Mouse (Mus musculus) midbrain, embryonic 13.5 days (tissue): ENCODE data around the gene Mns1. TPM values are rescaled to one million over a fixed set of nuclear protein-coding genes. Genes with fewer than 3 reads are reported as not detected.
"Not testable (repeated sequence)": the region's sequence is repeated elsewhere in the genome, so short reads cannot be mapped to it uniquely, and the experiment has no call there.

ENCODE experiments used
- ATAC-seq: fragments of 200-750 bp; cut with Nextera tagmentation; 2 replicates; pipeline ENCODE4 v1.8.0; 2017; ENCODE audit warnings: mild to moderate bottlenecking, moderate TSS enrichment, moderate library complexity
- H3K27ac ChIP-seq: fragments of 300-500 bp; sonication (generic); 2 replicates; pipeline ENCODE4 v1.5.1; 2015; ENCODE audit warnings: inconsistent platforms, mild to moderate bottlenecking, moderate library complexity
- H3K27me3 ChIP-seq: fragments of 300-500 bp; sonication (generic); 2 replicates; pipeline ENCODE4 v1.6.1; 2015; ENCODE audit warnings: mild to moderate bottlenecking, inconsistent platforms
- H3K36me3 ChIP-seq: fragments of 300-500 bp; sonication (generic); 2 replicates; pipeline ENCODE4 v1.6.1; 2015; ENCODE audit warnings: mild to moderate bottlenecking, inconsistent platforms
- H3K4me1 ChIP-seq: fragments of 300-500 bp; sonication (generic); replicated peaks from 2 replicates; pipeline ENCODE4 v1.6.1; 2015; ENCODE audit warnings: inconsistent platforms
- H3K4me2 ChIP-seq: fragments of 300-500 bp; sonication (generic); replicated peaks from 2 replicates; pipeline ENCODE4 v1.6.1; 2015; ENCODE audit warnings: moderate library complexity, mild to moderate bottlenecking, inconsistent platforms
- H3K4me3 ChIP-seq: fragments of 300-500 bp; sonication (generic); replicated peaks from 2 replicates; pipeline ENCODE4 v1.5.1; 2015; ENCODE audit warnings: mild to moderate bottlenecking, inconsistent platforms
- H3K9ac ChIP-seq: fragments of 300-500 bp; sonication (generic); replicated peaks from 2 replicates; pipeline ENCODE4 v1.6.1; 2015; ENCODE audit warnings: mild to moderate bottlenecking, inconsistent platforms
- H3K9me3 ChIP-seq: fragments of 300-500 bp; sonication (generic); 2 replicates; pipeline ENCODE4 v1.6.1; 2016; ENCODE audit warnings: mild to moderate bottlenecking, inconsistent platforms
- WGBS: fragments of 180-500 bp; shearing (Covaris S2); methylation state at CpG from one replicate; pipeline ENCODE4 v1.1.7; 2015; 5-methylcytosine and 5-hydroxymethylcytosine counted together
- polyA plus RNA-seq: library from polyadenylated mRNA; unstranded; fragments of >200 nt; fragmentation: Nextera tagmentation; extraction: Ambion mirVana; gene quantifications from 2 replicates; pipeline ENCODE4 v1.2.1, GENCODE M21; 2015

Gene Mns1
- polyA plus RNA-seq, 1 experiment from 2014 or later = 19.9 TPM

- H3K36me3 ChIP-seq = peaks cover 7% of the 10 kb centered on the region
- no peak overlapping the region for H3K27ac ChIP-seq
- no peak overlapping the region for H3K4me2 ChIP-seq
- no peak overlapping the region for H3K9ac ChIP-seq
- no peaks in the 10 kb centered on the region for H3K27me3 ChIP-seq
- no peak for ATAC-seq
- H3K4me1 ChIP-seq = peaks cover 14% of the 10 kb centered on the region
- 94% methylated on average over 4 of the region's 4 CpGs for WGBS
- no peaks in the 10 kb centered on the region for H3K9me3 ChIP-seq
- no peak overlapping the region for H3K4me3 ChIP-seq
These were observed 2.5 kb downstream of the Mns1 start for GRCm38 (mm10) chr9:72440358-72440757.

- peaks cover 10% of the 10 kb centered on the region for H3K36me3 ChIP-seq
- 0 out of 2 replicates have a peak overlapping the region, but pooled peaks have one; percentile 23 for H3K9ac ChIP-seq
- peaks cover 14% of the 10 kb centered on the region for H3K4me1 ChIP-seq
- H3K9me3 ChIP-seq = no peaks in the 10 kb centered on the region
- 79% methylated on average over 8 of the region's 8 CpGs for WGBS
- no peak overlapping the region for H3K4me3 ChIP-seq
- no peaks in the 10 kb centered on the region for H3K27me3 ChIP-seq
- no peak for ATAC-seq
- H3K4me2 ChIP-seq = no peak overlapping the region
- no peak overlapping the region for H3K27ac ChIP-seq
These were observed 3.4 kb downstream of the Mns1 start for GRCm38 (mm10) chr9:72440948-72441926.

GRCm38 (mm10) chr9:72441927-72442715 is 4.3 kb downstream of the Mns1 start:
- no peak for ATAC-seq
- H3K4me1 ChIP-seq = peaks cover 14% of the 10 kb centered on the region
- peaks cover 11% of the 10 kb centered on the region for H3K36me3 ChIP-seq
- no peak overlapping the region for H3K9ac ChIP-seq
- H3K9me3 ChIP-seq = no peaks in the 10 kb centered on the region
- no peak overlapping the region for H3K4me3 ChIP-seq
- 94% methylated on average over 10 of the region's 10 CpGs for WGBS
- no peak overlapping the region for H3K27ac ChIP-seq
- no peak overlapping the region for H3K4me2 ChIP-seq
- no peaks in the 10 kb centered on the region for H3K27me3 ChIP-seq

DNA sequence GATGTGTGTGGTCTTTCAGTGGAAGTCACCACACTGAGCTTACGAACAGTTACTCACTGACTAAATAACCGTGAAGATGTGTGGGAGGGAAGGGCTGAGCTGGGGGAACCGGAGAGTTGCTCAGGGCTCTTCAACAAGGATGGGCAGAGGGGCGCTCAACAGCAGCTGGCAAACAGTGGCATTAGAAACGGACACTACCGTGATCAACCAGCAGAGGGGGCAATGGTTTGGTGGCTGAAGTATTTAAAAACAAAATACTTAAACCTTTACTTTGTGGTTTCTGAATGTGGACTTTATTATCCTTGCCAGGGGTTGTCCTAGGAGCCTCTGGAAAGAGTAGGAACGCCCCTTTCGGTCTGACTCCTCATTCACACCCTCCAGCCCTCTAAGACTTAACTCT is 10.2 kb downstream of the Mns1 start:
- Histone ChIP-seq H3K27ac (no peak overlapping the region), H3K4me3 (no peak overlapping the region), H3K9me3 (no peaks in the 10 kb centered on the region), H3K4me2 (no peak overlapping the region), H3K9ac (no peak overlapping the region), H3K36me3 (peaks cover 38% of the 10 kb centered on the region), H3K4me1 (no peaks in the 10 kb centered on the region), H3K27me3 (no peaks in the 10 kb centered on the region)
- WGBS = 51% methylated on average over 8 of the region's 8 CpGs
- no peak for ATAC-seq

GRCm38 (mm10) chr9:72449367-72449766 is 11.6 kb downstream of the Mns1 start:
- Histone ChIP-seq H3K36me3 (peaks cover 48% of the 10 kb centered on the region), H3K4me1 (no peaks in the 10 kb centered on the region), H3K27me3 (no peaks in the 10 kb centered on the region), H3K4me2 (no peak overlapping the region), H3K9ac (no peak overlapping the region), H3K4me3 (no peak overlapping the region), H3K9me3 (no peaks in the 10 kb centered on the region), H3K27ac (no peak overlapping the region)
- 90% methylated on average over 7 of the region's 7 CpGs for WGBS
- no peak for ATAC-seq

GRCm38 (mm10) chr9:72449841-72450240 is 12.0 kb downstream of the Mns1 start:
- H3K27ac ChIP-seq = no peak overlapping the region
- no peaks in the 10 kb centered on the region for H3K27me3 ChIP-seq
- no peak overlapping the region for H3K4me2 ChIP-seq
- no peak overlapping the region for H3K9ac ChIP-seq
- no peaks in the 10 kb centered on the region for H3K4me1 ChIP-seq
- H3K9me3 ChIP-seq = no peaks in the 10 kb centered on the region
- ATAC-seq = no peak
- peaks cover 45% of the 10 kb centered on the region for H3K36me3 ChIP-seq
- H3K4me3 ChIP-seq = no peak overlapping the region
- WGBS = 85% methylated on average over 2 of the region's 2 CpGs

GRCm38 (mm10) chr9:72450363-72450762 is 12.6 kb downstream of the Mns1 start:
- peaks cover 43% of the 10 kb centered on the region for H3K36me3 ChIP-seq
- no peak overlapping the region for H3K4me3 ChIP-seq

GRCm38 (mm10) chr9:72451111-72451510 is 13.3 kb downstream of the Mns1 start:
- no peak for ATAC-seq
- WGBS = 91% methylated on average over 6 of the region's 6 CpGs
- peaks cover 41% of the 10 kb centered on the region for H3K36me3 ChIP-seq

More at GRCm38 (mm10) chr9:72450363-72450762, 12.6 kb downstream of the Mns1 start:
- Histone ChIP-seq H3K4me2 (no peak overlapping the region), H3K9me3 (no peaks in the 10 kb centered on the region), H3K27me3 (no peaks in the 10 kb centered on the region), H3K4me1 (no peaks in the 10 kb centered on the region), H3K9ac (no peak overlapping the region), H3K27ac (no peak overlapping the region)
- no peak for ATAC-seq
- 92% methylated on average over 1 of the region's 1 CpGs for WGBS

DNA sequence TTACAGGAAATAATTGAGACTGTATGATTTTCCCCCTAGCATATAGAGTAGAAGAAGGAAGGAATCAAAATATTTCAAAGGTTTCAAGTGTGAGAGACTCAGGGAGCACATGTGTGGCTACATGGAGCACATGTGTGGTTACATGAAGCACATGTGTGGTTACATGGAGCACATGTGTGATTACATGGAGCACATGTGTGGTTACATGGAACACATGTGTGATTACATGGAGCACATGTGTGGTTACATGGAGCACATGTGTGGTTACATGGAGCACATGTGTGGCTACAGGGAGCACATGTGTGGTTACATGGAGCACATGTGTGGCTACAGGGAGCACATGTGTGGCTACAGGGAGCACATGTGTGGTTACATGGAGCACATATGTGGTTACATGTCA is 16.5 kb downstream of the Mns1 start:
- H3K4me2 ChIP-seq, H3K9ac ChIP-seq, H3K27ac ChIP-seq, ATAC-seq, H3K27me3 ChIP-seq, H3K4me1 ChIP-seq, H3K9me3 ChIP-seq, H3K4me3 ChIP-seq: not testable (repeated sequence)
- H3K36me3 ChIP-seq = peaks cover 43% of the 10 kb centered on the region

More at GRCm38 (mm10) chr9:72451111-72451510, 13.3 kb downstream of the Mns1 start:
- no peaks in the 10 kb centered on the region for H3K4me1 ChIP-seq
- no peaks in the 10 kb centered on the region for H3K9me3 ChIP-seq
- no peak overlapping the region for H3K4me3 ChIP-seq
- no peak overlapping the region for H3K9ac ChIP-seq
- no peak overlapping the region for H3K4me2 ChIP-seq
- H3K27me3 ChIP-seq = no peaks in the 10 kb centered on the region
- no peak overlapping the region for H3K27ac ChIP-seq

DNA sequence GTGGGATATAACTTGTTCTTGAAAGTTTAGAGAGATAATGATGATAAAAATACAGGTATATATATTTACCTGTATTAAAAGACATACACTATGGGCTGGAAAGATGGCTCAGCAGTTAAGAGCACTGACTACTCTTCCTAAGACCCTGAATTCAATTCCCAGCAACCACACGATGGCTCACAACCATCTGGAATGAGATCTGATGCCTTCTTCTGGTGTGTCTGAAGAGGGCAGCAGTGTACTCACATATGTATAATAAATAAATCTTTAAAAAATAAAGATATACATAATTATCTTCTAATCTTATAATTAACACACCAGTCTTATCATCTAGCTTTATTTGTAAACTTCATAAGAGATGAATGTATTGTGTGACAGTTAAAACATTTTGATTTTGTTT is 18.6 kb downstream of the Mns1 start:
- Histone ChIP-seq H3K27ac (no peak overlapping the region), H3K27me3 (no peaks in the 10 kb centered on the region), H3K4me3 (no peak overlapping the region), H3K9ac (no peak overlapping the region), H3K4me2 (no peak overlapping the region), H3K9me3 (no peaks in the 10 kb centered on the region), H3K4me1 (no peaks in the 10 kb centered on the region), H3K36me3 (peaks cover 49% of the 10 kb centered on the region)
- no peak for ATAC-seq
- WGBS = 52% methylated on average over 1 of the region's 1 CpGs

GRCm38 (mm10) chr9:72458233-72458632 is 20.4 kb downstream of the Mns1 start:
- H3K4me1 ChIP-seq = no peaks in the 10 kb centered on the region
- 22% methylated on average over 5 of the region's 5 CpGs for WGBS
- no peak overlapping the region for H3K27ac ChIP-seq
- no peaks in the 10 kb centered on the region for H3K9me3 ChIP-seq
- peak; percentile 75 for ATAC-seq
- no peaks in the 10 kb centered on the region for H3K27me3 ChIP-seq
- H3K4me2 ChIP-seq = no peak overlapping the region
- no peak overlapping the region for H3K4me3 ChIP-seq
- H3K9ac ChIP-seq = no peak overlapping the region
- H3K36me3 ChIP-seq = peaks cover 37% of the 10 kb centered on the region

DNA sequence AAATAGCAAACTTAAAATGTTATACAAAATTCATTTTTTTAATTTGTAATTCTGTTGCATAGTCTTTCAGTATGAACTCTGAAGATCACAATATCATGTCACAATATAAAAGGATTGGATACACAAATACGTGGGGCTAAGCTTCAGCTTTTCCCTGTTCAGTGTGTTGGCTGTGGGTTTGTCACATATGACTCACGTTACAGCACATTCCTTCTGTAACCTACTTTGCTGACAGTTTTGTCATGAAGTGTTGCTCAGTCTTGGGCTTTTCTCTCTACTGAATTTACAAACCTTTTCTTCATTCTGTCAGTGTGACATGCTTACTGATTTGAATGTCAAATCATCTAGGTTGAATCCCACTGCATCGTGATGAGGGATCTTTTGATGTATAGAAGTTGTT is 21.9 kb downstream of the Mns1 start:
- 90% methylated on average over 3 of the region's 3 CpGs for WGBS

More for the DNA sequence above, 21.9 kb downstream of the Mns1 start:
- no peaks in the 10 kb centered on the region for H3K9me3 ChIP-seq
- H3K4me2 ChIP-seq = no peak overlapping the region
- no peak overlapping the region for H3K9ac ChIP-seq
- H3K4me3 ChIP-seq = no peak overlapping the region
- no peaks in the 10 kb centered on the region for H3K27me3 ChIP-seq
- H3K4me1 ChIP-seq = no peaks in the 10 kb centered on the region
- H3K36me3 ChIP-seq = peaks cover 27% of the 10 kb centered on the region
- ATAC-seq = no peak
- no peak overlapping the region for H3K27ac ChIP-seq
